Mouse (Mus musculus): ENCODE measurements around the gene Npas3.

Npas3 gene

GRCm38 (mm10) chr12:53895909-53896308 is 647.4 kb downstream of the Npas3 start:
- DNase-seq = no peak

- DNase-seq = no peak
Measured at GRCm38 (mm10) chr12:53908761-53909160, 660.3 kb downstream of the Npas3 start.

GRCm38 (mm10) chr12:53910192-53910591 is 661.7 kb downstream of the Npas3 start:
- no peak for DNase-seq

- no peak for DNase-seq
Measured at GRCm38 (mm10) chr12:53922153-53922552, 673.7 kb downstream of the Npas3 start.

GRCm38 (mm10) chr12:53948826-53949225 is 700.3 kb downstream of the Npas3 start:
- DNase-seq = no peak

GRCm38 (mm10) chr12:53962004-53962403 is 713.5 kb downstream of the Npas3 start:
- no peak for DNase-seq

- no peak for DNase-seq
Measured at GRCm38 (mm10) chr12:53963534-53963933, 715.1 kb downstream of the Npas3 start.

GRCm38 (mm10) chr12:53969378-53970174 is 721.1 kb downstream of the Npas3 start:
- no peak for DNase-seq

GRCm38 (mm10) chr12:53970721-53971120 is 722.2 kb downstream of the Npas3 start:
- no peak for DNase-seq

- DNase-seq = no peak
Measured at GRCm38 (mm10) chr12:53973414-53973813, 724.9 kb downstream of the Npas3 start.

- DNase-seq = peak; percentile 30
Measured at GRCm38 (mm10) chr12:53981575-53982507, 733.4 kb downstream of the Npas3 start.

- no peak for DNase-seq
Measured at GRCm38 (mm10) chr12:53983946-53984345, 735.5 kb downstream of the Npas3 start.

GRCm38 (mm10) chr12:53985851-53986842 is 737.7 kb downstream of the Npas3 start:
- no peak for DNase-seq

GRCm38 (mm10) chr12:53992411-53992810 is 743.9 kb downstream of the Npas3 start:
- no peak for DNase-seq

GRCm38 (mm10) chr12:53995710-53996109 is 747.2 kb downstream of the Npas3 start:
- no peak for DNase-seq

- DNase-seq = no peak
Measured at GRCm38 (mm10) chr12:53997141-53997540, 748.7 kb downstream of the Npas3 start.

GRCm38 (mm10) chr12:53999647-54000637 is 751.5 kb downstream of the Npas3 start:
- DNase-seq = no peak

- no peak for DNase-seq
Measured at GRCm38 (mm10) chr12:54002496-54002895, 754.0 kb downstream of the Npas3 start.

GRCm38 (mm10) chr12:54004606-54005005 is 756.1 kb downstream of the Npas3 start:
- no peak for DNase-seq

- DNase-seq = no peak
Measured at GRCm38 (mm10) chr12:54005546-54005945, 757.1 kb downstream of the Npas3 start.

- no peak for DNase-seq
Measured at GRCm38 (mm10) chr12:54015304-54015703, 766.8 kb downstream of the Npas3 start.

Data from right cerebral cortex, postnatal 25 days (tissue).